Mouse (Mus musculus): ENCODE measurements around the gene Fam129b.
A peak's percentile ranks its signal among the peaks of the same experiment; 100 is the strongest.

GRCm38 (mm10) chr2:32912210-32912804 lies 36.4 kb downstream of the Fam129b start:
- TF ChIP-seq CTCF (conservative IDR thresholded peaks at IDR 0.05 in 1 of 2, IDR thresholded peaks at IDR 0.05 in 1 of 2; ENCODE audit: low read depth in 2 of 2, low read length in 2 of 2) (peak; percentile 100), EP300 (IDR thresholded peaks at IDR 0.05; ENCODE audit: low read length) (no peak), POLR2AphosphoS2 (IDR thresholded peaks at IDR 0.05; ENCODE audit: low read depth, low read length) (no peak), KAT2A (IDR thresholded peaks at IDR 0.05; ENCODE audit: insufficient replicate concordance, low read length) (no peak)
